Mouse (Mus musculus): Measurements from ENCODE around the gene Gm10024. TPM values are rescaled to one million over a fixed set of nuclear protein-coding genes. Genes with fewer than 3 reads are reported as not detected.
"Not testable (repeated sequence)": the region's sequence is repeated elsewhere in the genome, so short reads cannot be mapped to it uniquely, and the experiment has no call there.

The Gm10024 gene
- total RNA-seq, 2 experiments from 2014 or later = not detected

- ATAC-seq (replicated peaks; ENCODE audit: low FRiP score, poor library complexity, severe bottlenecking) = no peak
Observed at GRCm38 (mm10) chr10:77728280-77728679, 17.0 kb downstream of the Gm10024 start.

GRCm38 (mm10) chr10:77729241-77729640 is 18.0 kb downstream of the Gm10024 start:
- no peak for ATAC-seq (replicated peaks; ENCODE audit: low FRiP score, poor library complexity, severe bottlenecking)

GRCm38 (mm10) chr10:77735928-77736327 is 24.7 kb downstream of the Gm10024 start:
- no peak for ATAC-seq (replicated peaks; ENCODE audit: low FRiP score, poor library complexity, severe bottlenecking)

- ATAC-seq (replicated peaks; ENCODE audit: low FRiP score, poor library complexity, severe bottlenecking) = no peak
Observed at GRCm38 (mm10) chr10:77738929-77739328, 27.7 kb downstream of the Gm10024 start.

GRCm38 (mm10) chr10:77741924-77742688 is 30.8 kb downstream of the Gm10024 start, which contains the start of gene Gm18596:
Gm18596 (minus strand) TSS chr10:77742638.
- not testable (repeated sequence) for ATAC-seq (replicated peaks; ENCODE audit: low FRiP score, poor library complexity, severe bottlenecking)

- not testable (repeated sequence) for ATAC-seq (replicated peaks; ENCODE audit: low FRiP score, poor library complexity, severe bottlenecking)
Observed at GRCm38 (mm10) chr10:77750686-77751085, 39.4 kb downstream of the Gm10024 start.

GRCm38 (mm10) chr10:77751254-77751653 is 40.0 kb downstream of the Gm10024 start, which contains the start of gene Gm9736:
Gm9736 (minus strand) TSS chr10:77751354.
- ATAC-seq (replicated peaks; ENCODE audit: low FRiP score, poor library complexity, severe bottlenecking) = not testable (repeated sequence)

GRCm38 (mm10) chr10:77752312-77752711 is 41.1 kb downstream of the Gm10024 start:
- not testable (repeated sequence) for ATAC-seq (replicated peaks; ENCODE audit: low FRiP score, poor library complexity, severe bottlenecking)

GRCm38 (mm10) chr10:77753448-77753847 is 42.2 kb downstream of the Gm10024 start:
- ATAC-seq (replicated peaks; ENCODE audit: low FRiP score, poor library complexity, severe bottlenecking) = no peak

GRCm38 (mm10) chr10:77759582-77759981 is 48.3 kb downstream of the Gm10024 start, which contains the start of gene Gm3233:
Gm3233 (minus strand) TSS chr10:77759682.
- not testable (repeated sequence) for ATAC-seq (replicated peaks; ENCODE audit: low FRiP score, poor library complexity, severe bottlenecking)

Other genes with a start within 250 kb of the Gm10024 start
- 2.2 and 5.9 TPM in 2 replicates for gene Fam207a, start 195.7 kb upstream of the Gm10024 start, total RNA-seq (2015; ENCODE audit: low replicate concordance)
- 13.2 and 16.2 TPM in 2 replicates for gene Fam207a, start 195.7 kb upstream of the Gm10024 start, total RNA-seq (2017; ENCODE audit: low replicate concordance)
- gene Itgb2, start 181.2 kb upstream of the Gm10024 start, total RNA-seq (2015; ENCODE audit: low replicate concordance) = 36.4 and 37.3 TPM in 2 replicates
- gene Itgb2, start 181.2 kb upstream of the Gm10024 start, total RNA-seq (2017; ENCODE audit: low replicate concordance) = 20.9 and 29.3 TPM in 2 replicates
- gene Pttg1ip, start 129.7 kb upstream of the Gm10024 start, total RNA-seq (2015; ENCODE audit: low replicate concordance) = 62.5 and 73.9 TPM in 2 replicates
- 34.0 and 59.3 TPM in 2 replicates for gene Pttg1ip, start 129.7 kb upstream of the Gm10024 start, total RNA-seq (2017; ENCODE audit: low replicate concordance)
- gene Sumo3, start 105.4 kb upstream of the Gm10024 start, total RNA-seq (2015; ENCODE audit: low replicate concordance) = 9.2 and 14.8 TPM in 2 replicates
- 21.1 and 33.6 TPM in 2 replicates for gene Sumo3, start 105.4 kb upstream of the Gm10024 start, total RNA-seq (2017; ENCODE audit: low replicate concordance)
- gene Gm49325, start 105.3 kb upstream of the Gm10024 start, total RNA-seq (2015; ENCODE audit: low replicate concordance) = not detected in 2 replicates
- not detected in 2 replicates for gene Gm49325, start 105.3 kb upstream of the Gm10024 start, total RNA-seq (2017; ENCODE audit: low replicate concordance)
- gene Ube2g2, start 89.2 kb upstream of the Gm10024 start, total RNA-seq (2015; ENCODE audit: low replicate concordance) = 6.8 and 9.6 TPM in 2 replicates
- gene Ube2g2, start 89.2 kb upstream of the Gm10024 start, total RNA-seq (2017; ENCODE audit: low replicate concordance) = 10.4 and 11.3 TPM in 2 replicates
- gene Tspear, start 24.9 kb upstream of the Gm10024 start, total RNA-seq (2015; ENCODE audit: low replicate concordance) = not detected in 2 replicates
- gene Tspear, start 24.9 kb upstream of the Gm10024 start, total RNA-seq (2017; ENCODE audit: low replicate concordance) = not detected in 2 replicates
- not detected in 2 replicates for gene Gm19402, start 20.7 kb upstream of the Gm10024 start, total RNA-seq (2015; ENCODE audit: low replicate concordance)
- not detected in 2 replicates for gene Gm19402, start 20.7 kb upstream of the Gm10024 start, total RNA-seq (2017; ENCODE audit: low replicate concordance)
- gene Gm9508, start 14.2 kb upstream of the Gm10024 start, total RNA-seq (2015; ENCODE audit: low replicate concordance) = not detected in 2 replicates
- not detected in 2 replicates for gene Gm9508, start 14.2 kb upstream of the Gm10024 start, total RNA-seq (2017; ENCODE audit: low replicate concordance)
- gene Gm10272, start 4.8 kb upstream of the Gm10024 start, total RNA-seq (2015; ENCODE audit: low replicate concordance) = not detected in 2 replicates
- not detected in 2 replicates for gene Gm10272, start 4.8 kb upstream of the Gm10024 start, total RNA-seq (2017; ENCODE audit: low replicate concordance)
- gene Gm10142, start 4.3 kb downstream of the Gm10024 start, total RNA-seq (2015; ENCODE audit: low replicate concordance) = not detected in 2 replicates
- not detected in 2 replicates for gene Gm10142, start 4.3 kb downstream of the Gm10024 start, total RNA-seq (2017; ENCODE audit: low replicate concordance)
- not detected in 2 replicates for gene Krtap12-1, start 9.1 kb downstream of the Gm10024 start, total RNA-seq (2015; ENCODE audit: low replicate concordance)
- gene Krtap12-1, start 9.1 kb downstream of the Gm10024 start, total RNA-seq (2017; ENCODE audit: low replicate concordance) = not detected in 2 replicates
- not detected in 2 replicates for gene Gm10100, start 15.0 kb downstream of the Gm10024 start, total RNA-seq (2015; ENCODE audit: low replicate concordance)
- gene Gm10100, start 15.0 kb downstream of the Gm10024 start, total RNA-seq (2017; ENCODE audit: low replicate concordance) = not detected in 2 replicates
- gene Gm18596, start 31.2 kb downstream of the Gm10024 start, total RNA-seq (2015; ENCODE audit: low replicate concordance) = not detected in 2 replicates
- gene Gm18596, start 31.2 kb downstream of the Gm10024 start, total RNA-seq (2017; ENCODE audit: low replicate concordance) = not detected in 2 replicates
- not detected in 2 replicates for gene Gm9736, start 39.9 kb downstream of the Gm10024 start, total RNA-seq (2015; ENCODE audit: low replicate concordance)
- gene Gm9736, start 39.9 kb downstream of the Gm10024 start, total RNA-seq (2017; ENCODE audit: low replicate concordance) = not detected in 2 replicates
- not detected in 2 replicates for gene Gm3233, start 48.2 kb downstream of the Gm10024 start, total RNA-seq (2015; ENCODE audit: low replicate concordance)
- gene Gm3233, start 48.2 kb downstream of the Gm10024 start, total RNA-seq (2017; ENCODE audit: low replicate concordance) = not detected in 2 replicates
- gene Gm3238, start 59.9 kb downstream of the Gm10024 start, total RNA-seq (2015; ENCODE audit: low replicate concordance) = not detected in 2 replicates
- gene Gm3238, start 59.9 kb downstream of the Gm10024 start, total RNA-seq (2017; ENCODE audit: low replicate concordance) = not detected in 2 replicates
- gene Gm7138, start 65.5 kb downstream of the Gm10024 start, total RNA-seq (2015; ENCODE audit: low replicate concordance) = not detected in 2 replicates
- gene Gm7138, start 65.5 kb downstream of the Gm10024 start, total RNA-seq (2017; ENCODE audit: low replicate concordance) = not detected in 2 replicates
- not detected in 2 replicates for gene Gm3250, start 71.1 kb downstream of the Gm10024 start, total RNA-seq (2015; ENCODE audit: low replicate concordance)
- not detected in 2 replicates for gene Gm3250, start 71.1 kb downstream of the Gm10024 start, total RNA-seq (2017; ENCODE audit: low replicate concordance)
- gene Gm7137, start 76.7 kb downstream of the Gm10024 start, total RNA-seq (2015; ENCODE audit: low replicate concordance) = not detected in 2 replicates
- gene Gm7137, start 76.7 kb downstream of the Gm10024 start, total RNA-seq (2017; ENCODE audit: low replicate concordance) = not detected in 2 replicates
- gene Gm9639, start 83.6 kb downstream of the Gm10024 start, total RNA-seq (2015; ENCODE audit: low replicate concordance) = not detected in 2 replicates
- not detected in 2 replicates for gene Gm9639, start 83.6 kb downstream of the Gm10024 start, total RNA-seq (2017; ENCODE audit: low replicate concordance)
- gene Gm19668, start 87.7 kb downstream of the Gm10024 start, total RNA-seq (2015; ENCODE audit: low replicate concordance) = not detected in 2 replicates
- not detected in 2 replicates for gene Gm19668, start 87.7 kb downstream of the Gm10024 start, total RNA-seq (2017; ENCODE audit: low replicate concordance)
- not detected in 2 replicates for gene Gm9507, start 100.4 kb downstream of the Gm10024 start, total RNA-seq (2015; ENCODE audit: low replicate concordance)
- gene Gm9507, start 100.4 kb downstream of the Gm10024 start, total RNA-seq (2017; ENCODE audit: low replicate concordance) = not detected in 2 replicates
- gene Gm2696, start 103.2 kb downstream of the Gm10024 start, total RNA-seq (2015; ENCODE audit: low replicate concordance) = not detected in 2 replicates
- not detected in 2 replicates for gene Gm2696, start 103.2 kb downstream of the Gm10024 start, total RNA-seq (2017; ENCODE audit: low replicate concordance)
- gene Krtap10-4, start 115.6 kb downstream of the Gm10024 start, total RNA-seq (2015; ENCODE audit: low replicate concordance) = not detected in 2 replicates
- not detected in 2 replicates for gene Krtap10-4, start 115.6 kb downstream of the Gm10024 start, total RNA-seq (2017; ENCODE audit: low replicate concordance)
- gene Krtap10-10, start 124.5 kb downstream of the Gm10024 start, total RNA-seq (2015; ENCODE audit: low replicate concordance) = not detected in 2 replicates
- not detected in 2 replicates for gene Krtap10-10, start 124.5 kb downstream of the Gm10024 start, total RNA-seq (2017; ENCODE audit: low replicate concordance)
- not detected in 2 replicates for gene Gm36176, start 135.3 kb downstream of the Gm10024 start, total RNA-seq (2015; ENCODE audit: low replicate concordance)
- not detected in 2 replicates for gene Gm36176, start 135.3 kb downstream of the Gm10024 start, total RNA-seq (2017; ENCODE audit: low replicate concordance)
- gene Gm10318, start 141.4 kb downstream of the Gm10024 start, total RNA-seq (2015; ENCODE audit: low replicate concordance) = not detected in 2 replicates
- not detected in 2 replicates for gene Gm10318, start 141.4 kb downstream of the Gm10024 start, total RNA-seq (2017; ENCODE audit: low replicate concordance)
- not detected in 2 replicates for gene Gm3285, start 150.5 kb downstream of the Gm10024 start, total RNA-seq (2015; ENCODE audit: low replicate concordance)
- gene Gm3285, start 150.5 kb downstream of the Gm10024 start, total RNA-seq (2017; ENCODE audit: low replicate concordance) = not detected in 2 replicates
- not detected in 2 replicates for gene Lrrc3, start 191.1 kb downstream of the Gm10024 start, total RNA-seq (2015; ENCODE audit: low replicate concordance)
- not detected in 2 replicates for gene Lrrc3, start 191.1 kb downstream of the Gm10024 start, total RNA-seq (2017; ENCODE audit: low replicate concordance)

Data from erythroid progenitor cell, adult 5-6 weeks (primary cell).